Mouse (Mus musculus): ENCODE measurements at regions not wholly inside any gene's neighbourhood (a gene's known extent, or its start where the extent isn't known, plus 50 kb on each side); places are given as distances from the start of the nearest gene placed in this dataset.

GRCm38 (mm10) chr13:71565388-71565787 is 398.1 kb downstream of the Irx1 start:
- TF ChIP-seq CTCF (IDR thresholded peaks at IDR 0.05; ENCODE audit: extremely low read depth, insufficient read depth, insufficient read length, insufficient replicate concordance) (no peak), POLR2A (IDR thresholded peaks at IDR 0.05; ENCODE audit: low read depth, low read length) (no peak)

All from spleen, adult 2 months (tissue).